Mouse (Mus musculus) heart, embryonic 13.5 days (tissue): ENCODE results near the gene Pard3. TPM values are rescaled to one million over a fixed set of nuclear protein-coding genes. Genes with fewer than 3 reads are reported as not detected.

ENCODE experiments used
- ATAC-seq: fragments of 200-750 bp; cut with Nextera tagmentation; 2 replicates; pipeline ENCODE4 v1.8.0; 2017; ENCODE audit warnings: moderate TSS enrichment; ENCODE audit not compliant: insufficient number of reproducible peaks, low FRiP score, low TSS enrichment; ENCODE audit errors: extremely low read depth
- H3K27ac ChIP-seq: fragments of 300-500 bp; sonication (generic); replicated peaks from 2 replicates; pipeline ENCODE4 v1.5.1; 2015; ENCODE audit warnings: moderate library complexity, mild to moderate bottlenecking, inconsistent platforms
- H3K27me3 ChIP-seq: fragments of 300-500 bp; sonication (generic); replicated peaks from 2 replicates; pipeline ENCODE4 v1.6.1; 2015; ENCODE audit warnings: mild to moderate bottlenecking, inconsistent platforms
- H3K36me3 ChIP-seq: fragments of 300-500 bp; sonication (generic); 2 replicates; pipeline ENCODE4 v1.6.1; 2015; ENCODE audit warnings: mild to moderate bottlenecking, inconsistent platforms
- H3K4me1 ChIP-seq: fragments of 300-500 bp; sonication (generic); 2 replicates; pipeline ENCODE4 v1.6.1; 2015; ENCODE audit warnings: inconsistent platforms
- H3K4me2 ChIP-seq: fragments of 300-500 bp; sonication (generic); 2 replicates; pipeline ENCODE4 v1.6.1; 2015; ENCODE audit warnings: inconsistent platforms, mild to moderate bottlenecking, moderate library complexity
- H3K4me3 ChIP-seq: fragments of 300-500 bp; sonication (generic); 2 replicates; pipeline ENCODE4 v1.5.1; 2015; ENCODE audit warnings: moderate library complexity, mild to moderate bottlenecking, inconsistent platforms
- H3K9ac ChIP-seq: fragments of 300-500 bp; sonication (generic); 2 replicates; pipeline ENCODE4 v1.6.1; 2015; ENCODE audit warnings: inconsistent platforms, mild to moderate bottlenecking, moderate library complexity
- H3K9me3 ChIP-seq: fragments of 300-500 bp; sonication (generic); 2 replicates; pipeline ENCODE4 v1.6.1; 2016; ENCODE audit warnings: inconsistent platforms
- WGBS: fragments of 180-500 bp; shearing (Covaris S2); methylation state at CpG from one replicate; pipeline ENCODE4 v1.1.7; 2015; ENCODE audit warnings: mixed read lengths; 5-methylcytosine and 5-hydroxymethylcytosine counted together
- polyA plus RNA-seq: library from polyadenylated mRNA; unstranded; fragments of >200 nt; fragmentation: Nextera tagmentation; extraction: Ambion mirVana; gene quantifications from 2 replicates; pipeline ENCODE4 v1.2.1, GENCODE M21; 2015

The Pard3 gene
- polyA plus RNA-seq, 1 experiment from 2014 or later = 15.0 TPM

GRCm38 (mm10) chr8:127084565-127084964 is 20.9 kb downstream of the Pard3 start:
- Histone ChIP-seq H3K27me3 (no peaks in the 10 kb centered on the region), H3K4me3 (no peak overlapping the region), H3K9me3 (no peaks in the 10 kb centered on the region), H3K9ac (no peak overlapping the region), H3K27ac (no peak overlapping the region), H3K36me3 (no peaks in the 10 kb centered on the region), H3K4me2 (no peak overlapping the region), H3K4me1 (peaks cover 64% of the 10 kb centered on the region)
- 72% methylated on average over 6 of the region's 6 CpGs for WGBS
- ATAC-seq = no peak

- no peak overlapping the region for H3K4me2 ChIP-seq
- H3K27me3 ChIP-seq = no peaks in the 10 kb centered on the region
- 68% methylated on average over 1 of the region's 1 CpGs for WGBS
- no peaks in the 10 kb centered on the region for H3K36me3 ChIP-seq
- no peak overlapping the region for H3K9ac ChIP-seq
- ATAC-seq = no peak
- H3K9me3 ChIP-seq = no peaks in the 10 kb centered on the region
- H3K4me3 ChIP-seq = no peak overlapping the region
- H3K4me1 ChIP-seq = peaks cover 66% of the 10 kb centered on the region
- no peak overlapping the region for H3K27ac ChIP-seq
Observed at GRCm38 (mm10) chr8:127087434-127087833, 23.7 kb downstream of the Pard3 start.

GRCm38 (mm10) chr8:127088372-127088771 is 24.7 kb downstream of the Pard3 start:
- no peaks in the 10 kb centered on the region for H3K9me3 ChIP-seq
- WGBS = 19% methylated on average over 9 of the region's 9 CpGs
- H3K4me2 ChIP-seq = no peak overlapping the region
- 0 out of 2 replicates have a peak overlapping the region, but pooled peaks have one; percentile 10 for H3K27ac ChIP-seq
- H3K27me3 ChIP-seq = no peaks in the 10 kb centered on the region
- H3K9ac ChIP-seq = no peak overlapping the region
- H3K36me3 ChIP-seq = no peaks in the 10 kb centered on the region
- peaks cover 68% of the 10 kb centered on the region for H3K4me1 ChIP-seq
- no peak overlapping the region for H3K4me3 ChIP-seq
- ATAC-seq = no peak

GRCm38 (mm10) chr8:127089021-127089420 is 25.3 kb downstream of the Pard3 start:
- peaks cover 70% of the 10 kb centered on the region for H3K4me1 ChIP-seq
- no peaks in the 10 kb centered on the region for H3K9me3 ChIP-seq
- H3K27ac ChIP-seq = 0 out of 2 replicates have a peak overlapping the region, but pooled peaks have one; percentile 10
- no peaks in the 10 kb centered on the region for H3K27me3 ChIP-seq
- no peaks in the 10 kb centered on the region for H3K36me3 ChIP-seq
- WGBS = 41% methylated on average over 8 of the region's 8 CpGs
- H3K4me3 ChIP-seq = no peak overlapping the region
- H3K4me2 ChIP-seq = peak overlapping the region; percentile 17; the same call in 1 of the 2 replicates
- ATAC-seq = no peak
- H3K9ac ChIP-seq = no peak overlapping the region

GRCm38 (mm10) chr8:127090435-127090834 is 26.7 kb downstream of the Pard3 start:
- Histone ChIP-seq H3K9ac (no peak overlapping the region), H3K27me3 (no peaks in the 10 kb centered on the region), H3K27ac (no peak overlapping the region), H3K4me2 (no peak overlapping the region), H3K4me1 (peaks cover 73% of the 10 kb centered on the region), H3K9me3 (no peaks in the 10 kb centered on the region), H3K4me3 (no peak overlapping the region), H3K36me3 (no peaks in the 10 kb centered on the region)
- no peak for ATAC-seq
- 73% methylated on average over 4 of the region's 4 CpGs for WGBS

GRCm38 (mm10) chr8:127091936-127092335 is 28.2 kb downstream of the Pard3 start:
- Histone ChIP-seq H3K4me3 (no peak overlapping the region), H3K9me3 (no peaks in the 10 kb centered on the region), H3K27ac (peak overlapping the region; percentile 79), H3K4me2 (no peak overlapping the region), H3K36me3 (no peaks in the 10 kb centered on the region), H3K4me1 (peaks cover 76% of the 10 kb centered on the region), H3K27me3 (no peaks in the 10 kb centered on the region), H3K9ac (no peak overlapping the region)
- ATAC-seq = no peak
- 74% methylated on average over 3 of the region's 3 CpGs for WGBS

- ATAC-seq = peak; percentile 55; the same call in 1 of the 2 replicates
- Histone ChIP-seq H3K4me2 (peak overlapping the region; percentile 63), H3K4me3 (peak overlapping the region; percentile 32), H3K36me3 (no peaks in the 10 kb centered on the region), H3K4me1 (peaks cover 70% of the 10 kb centered on the region), H3K27ac (peak overlapping the region; percentile 79), H3K9me3 (no peaks in the 10 kb centered on the region), H3K27me3 (no peaks in the 10 kb centered on the region), H3K9ac (peak overlapping the region; percentile 68)
- WGBS = 18% methylated on average over 10 of the region's 10 CpGs
Observed at GRCm38 (mm10) chr8:127092383-127093112, 28.9 kb downstream of the Pard3 start.

- H3K4me2 ChIP-seq = peak overlapping the region; percentile 63
- no peak for ATAC-seq
- peak overlapping the region; percentile 79 for H3K27ac ChIP-seq
- 42% methylated on average over 3 of the region's 3 CpGs for WGBS
- peaks cover 65% of the 10 kb centered on the region for H3K4me1 ChIP-seq
- no peaks in the 10 kb centered on the region for H3K27me3 ChIP-seq
- no peaks in the 10 kb centered on the region for H3K9me3 ChIP-seq
- H3K36me3 ChIP-seq = no peaks in the 10 kb centered on the region
- peak overlapping the region; percentile 32 for H3K4me3 ChIP-seq
- peak overlapping the region; percentile 68 for H3K9ac ChIP-seq
Observed at GRCm38 (mm10) chr8:127093113-127093426, 29.4 kb downstream of the Pard3 start.

GRCm38 (mm10) chr8:127095763-127096162 is 32.1 kb downstream of the Pard3 start:
- Histone ChIP-seq H3K36me3 (no peaks in the 10 kb centered on the region), H3K4me1 (peaks cover 52% of the 10 kb centered on the region), H3K27ac (no peak overlapping the region), H3K27me3 (no peaks in the 10 kb centered on the region), H3K4me2 (no peak overlapping the region), H3K9ac (no peak overlapping the region), H3K4me3 (no peak overlapping the region), H3K9me3 (no peaks in the 10 kb centered on the region)
- WGBS = 80% methylated on average over 7 of the region's 7 CpGs
- ATAC-seq = no peak

- Histone ChIP-seq H3K4me2 (no peak overlapping the region), H3K27ac (no peak overlapping the region), H3K9me3 (no peaks in the 10 kb centered on the region), H3K4me3 (no peak overlapping the region), H3K27me3 (no peaks in the 10 kb centered on the region), H3K4me1 (peaks cover 27% of the 10 kb centered on the region), H3K9ac (no peak overlapping the region), H3K36me3 (0 out of 2 replicates have a peak, but pooled peaks cover 3% of the 10 kb centered on the region)
- ATAC-seq = no peak
- 70% methylated on average over 1 of the region's 1 CpGs for WGBS
Observed at GRCm38 (mm10) chr8:127099439-127100090, 35.9 kb downstream of the Pard3 start.

- Histone ChIP-seq H3K9me3 (no peaks in the 10 kb centered on the region), H3K36me3 (0 out of 2 replicates have a peak, but pooled peaks cover 3% of the 10 kb centered on the region), H3K27ac (no peak overlapping the region), H3K4me3 (no peak overlapping the region), H3K9ac (no peak overlapping the region), H3K4me1 (peaks cover 29% of the 10 kb centered on the region), H3K4me2 (no peak overlapping the region), H3K27me3 (no peaks in the 10 kb centered on the region)
- WGBS = 72% methylated on average over 5 of the region's 5 CpGs
- no peak for ATAC-seq
Observed at GRCm38 (mm10) chr8:127103256-127103655, 39.6 kb downstream of the Pard3 start.
